Mouse (Mus musculus) forelimb bud, embryonic 11.5 days (tissue): ENCODE results near the gene Rara.
"Not testable (repeated sequence)": the region's sequence is repeated elsewhere in the genome, so short reads cannot be mapped to it uniquely, and the experiment has no call there.

Experiments
- DNase-seq: peaks from one replicate; pipeline ENCODE4 v3.0.0-alpha.2; 2012; ENCODE audit warnings: low read depth, low spot score

Rara gene

DNA sequence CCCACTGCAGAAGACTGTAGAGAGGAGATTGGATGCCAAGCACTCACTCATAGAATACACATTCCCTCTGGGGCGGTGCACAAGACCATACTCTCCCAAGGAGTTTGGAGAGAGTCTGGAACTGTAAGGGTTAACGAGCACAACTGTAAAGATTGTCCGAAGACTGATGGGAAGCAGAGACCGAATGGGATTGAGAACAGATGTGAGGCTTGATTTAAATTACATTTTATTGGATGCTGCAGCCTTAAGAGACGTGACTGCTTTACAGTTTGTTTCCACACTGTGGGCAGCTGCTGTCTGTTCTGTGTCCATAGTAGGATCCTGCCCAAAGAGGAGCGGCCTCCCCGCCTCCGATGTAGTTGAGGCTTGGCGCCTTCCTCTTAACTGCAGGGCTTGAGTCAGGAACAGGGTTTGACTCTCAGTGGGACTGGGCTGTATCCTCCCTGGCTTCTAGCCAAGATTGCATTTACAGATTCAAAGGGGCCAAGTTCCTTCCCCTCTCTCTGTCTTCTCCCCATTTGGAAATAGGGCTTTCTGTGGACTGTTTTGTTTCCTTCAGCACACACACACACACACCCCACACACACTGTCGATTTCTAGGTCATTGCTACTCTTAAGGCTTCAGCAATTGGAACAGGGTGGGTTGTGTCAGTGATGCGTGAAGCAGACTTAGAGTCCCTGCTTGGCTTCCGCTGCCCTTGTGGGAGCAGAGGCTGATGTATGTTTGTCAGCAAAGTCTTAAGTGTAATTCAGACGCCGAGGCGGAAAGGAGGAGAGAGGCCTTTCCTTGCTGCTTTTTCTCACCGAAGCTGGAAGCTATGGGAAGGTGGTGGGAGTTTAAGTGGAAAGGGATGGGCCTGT is 4.5 kb upstream of the Rara start:
- DNase-seq, result peak; percentile 79

DNA sequence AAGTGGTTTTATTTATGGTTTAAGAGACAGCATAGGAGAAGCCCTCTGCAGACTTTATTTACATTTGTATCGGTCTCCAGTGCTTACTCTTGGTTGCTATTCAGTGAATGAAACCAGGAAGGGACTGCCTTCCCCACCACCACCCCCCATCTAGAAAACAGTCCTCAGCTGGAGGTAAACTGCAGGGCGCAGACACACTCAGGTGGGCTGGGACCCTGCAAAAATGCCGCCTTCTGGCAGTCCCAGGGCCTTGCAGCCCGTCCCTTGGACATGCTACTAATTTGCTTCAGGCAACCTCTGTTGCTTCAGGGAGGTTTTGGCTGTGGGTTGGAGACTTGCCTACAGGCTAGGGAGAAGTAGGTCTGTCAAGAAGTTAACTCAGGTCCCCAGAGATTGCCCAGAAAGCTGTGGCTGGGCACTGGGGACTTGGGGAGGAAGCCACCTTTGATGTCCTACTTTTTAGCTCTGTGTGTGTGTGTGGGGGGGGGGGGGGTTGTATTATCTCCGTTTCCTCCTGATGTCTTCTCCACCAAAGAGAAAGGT is 2.9 kb upstream of the Rara start:
- no peak for DNase-seq

- DNase-seq, result no peak
These were observed 2.3 kb upstream of the Rara start for GRCm38 (mm10) chr11:98925265-98925721.

DNA sequence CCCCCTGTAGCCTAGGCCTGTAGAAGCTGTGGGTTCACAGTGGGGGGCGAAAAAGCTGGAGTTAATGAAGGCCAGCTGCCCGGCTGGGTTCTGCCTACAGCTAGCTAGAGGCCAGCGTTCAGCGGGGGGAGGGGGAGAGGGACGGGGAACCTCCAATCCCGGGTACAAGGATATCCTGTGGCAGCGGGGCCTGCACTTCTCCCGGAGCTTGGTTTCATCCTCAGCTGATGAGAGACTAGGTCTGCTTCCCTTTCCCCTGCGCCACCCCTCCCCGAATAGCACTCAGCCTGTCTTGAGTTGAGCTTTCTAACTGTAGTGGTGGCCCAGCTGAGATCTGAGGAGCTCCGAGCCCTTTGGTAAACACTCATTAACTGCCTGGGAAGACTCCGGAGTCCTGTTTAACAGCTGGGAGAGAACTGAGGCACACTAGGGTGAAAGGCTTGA is 1.7 kb upstream of the Rara start:
- peak; percentile 91 for DNase-seq

GRCm38 (mm10) chr11:98926553-98926952 is 1.1 kb upstream of the Rara start:
- DNase-seq, result no peak

- DNase-seq, result no peak
These were observed 722 bp downstream of the Rara start for GRCm38 (mm10) chr11:98928186-98928893.

GRCm38 (mm10) chr11:98929503-98929902 is 1.9 kb downstream of the Rara start:
- no peak for DNase-seq

DNA sequence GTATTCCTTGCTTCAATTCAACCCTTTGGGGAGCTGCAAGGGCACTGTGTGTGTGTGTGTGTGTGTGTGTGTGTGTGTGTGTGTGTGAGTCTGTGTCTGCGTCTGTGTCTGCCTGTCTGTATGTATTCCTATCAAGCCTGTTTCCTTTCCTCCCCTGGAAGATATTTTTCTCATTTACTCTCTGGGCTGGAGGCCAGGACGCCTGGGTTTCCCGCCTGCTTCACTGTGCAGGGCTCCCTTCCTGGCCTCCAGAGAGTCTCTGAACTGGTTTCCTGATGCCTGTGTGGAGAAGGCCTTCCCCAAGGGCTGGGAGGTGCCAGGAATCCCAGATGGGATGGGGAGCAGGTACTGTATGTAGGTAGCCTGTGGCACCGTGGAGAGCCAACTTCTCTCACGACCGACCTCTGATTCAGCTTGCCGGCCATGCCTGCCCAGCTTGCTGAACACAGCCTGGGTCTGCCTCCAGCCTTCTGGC is 2.5 kb downstream of the Rara start:
- no peak for DNase-seq

DNA sequence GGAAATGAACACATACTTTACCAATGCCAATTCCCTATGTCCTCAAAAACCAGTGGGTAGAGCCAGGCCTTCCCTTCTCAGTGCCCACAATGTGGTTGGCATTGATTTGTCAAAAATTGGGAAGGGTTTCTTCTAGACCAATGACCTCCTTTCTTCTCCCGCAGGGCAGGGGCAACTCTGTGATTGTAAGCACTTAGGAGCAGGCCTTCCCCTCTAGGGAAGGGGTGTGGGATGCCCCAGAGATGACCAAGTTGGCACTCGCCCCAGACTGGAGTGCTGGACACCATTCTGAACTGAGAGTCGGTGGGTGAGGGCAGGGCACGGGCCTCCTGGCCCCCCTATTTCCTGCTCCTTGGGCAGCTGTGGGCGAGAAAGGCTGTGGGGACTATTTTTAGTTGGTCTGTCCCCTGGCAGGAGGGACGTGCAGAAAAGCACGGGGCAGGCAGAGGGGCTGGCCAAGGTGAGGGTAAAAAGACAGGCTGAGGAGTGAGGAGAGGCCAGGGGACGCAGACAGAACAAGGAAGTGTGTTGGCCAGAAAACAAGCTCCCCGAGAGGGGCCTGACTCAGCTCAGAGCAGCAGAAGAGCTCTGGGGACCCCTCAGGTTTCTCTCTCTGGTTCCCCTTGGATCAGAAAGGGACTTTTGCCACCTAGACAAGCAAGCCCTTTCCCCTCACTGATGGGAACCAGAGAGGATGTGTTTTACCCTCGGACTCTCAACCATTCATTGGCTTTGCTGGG is 3.3 kb downstream of the Rara start:
- no peak for DNase-seq

- DNase-seq, result no peak
These were observed 4.1 kb downstream of the Rara start for GRCm38 (mm10) chr11:98931513-98932292.

GRCm38 (mm10) chr11:98932293-98933091 is 4.9 kb downstream of the Rara start:
- DNase-seq, result no peak

- DNase-seq, result no peak
These were observed 5.5 kb downstream of the Rara start for GRCm38 (mm10) chr11:98933151-98933550.

DNA sequence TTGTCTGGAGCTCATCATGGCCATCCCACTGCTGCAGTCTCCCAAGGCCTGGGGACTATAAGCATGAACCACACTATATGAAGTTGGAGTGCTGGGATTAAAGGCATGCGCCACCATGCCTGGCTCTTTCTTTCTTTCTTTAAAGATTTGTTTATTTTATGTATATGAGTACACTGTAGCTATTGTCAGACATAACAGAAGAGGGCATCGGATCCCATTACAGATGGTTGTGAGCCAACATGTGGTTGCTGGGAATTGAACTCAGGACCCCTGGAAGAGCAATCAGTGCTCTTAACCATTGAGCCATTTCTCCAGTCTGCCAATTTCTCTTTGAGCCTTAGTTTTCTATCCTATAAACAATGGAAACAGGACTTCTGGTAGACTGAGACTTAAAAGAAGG is 6.2 kb downstream of the Rara start:
- not testable (repeated sequence) for DNase-seq

GRCm38 (mm10) chr11:98934367-98934766 is 6.7 kb downstream of the Rara start:
- no peak for DNase-seq

GRCm38 (mm10) chr11:98935123-98935522 is 7.5 kb downstream of the Rara start:
- no peak for DNase-seq

- DNase-seq, result peak; percentile 82
These were observed 8.6 kb downstream of the Rara start for GRCm38 (mm10) chr11:98936170-98936569.

GRCm38 (mm10) chr11:98936606-98937409 is 9.2 kb downstream of the Rara start:
- DNase-seq, result no peak

- peak; percentile 89 for DNase-seq
These were observed 9.8 kb downstream of the Rara start for GRCm38 (mm10) chr11:98937410-98937913.
